Mouse (Mus musculus) naive thymus-derived CD4-positive, alpha-beta T cell, adult 2 months (primary cell): ENCODE results near the gene Tex47.

Experiments
- DNase-seq: peaks from one replicate; pipeline ENCODE4 v3.0.0-alpha.2; 2011; ENCODE audit warnings: low read depth

The Tex47 gene

GRCm38 (mm10) chr5:7303819-7304218, at the start of gene Tex47:
Gene Tex47, plus strand, starts transcription at chr5:7304119.
- DNase-seq = no peak

GRCm38 (mm10) chr5:7276659-7277455, 27.1 kb upstream of the Tex47 start:
- DNase-seq = no peak

GRCm38 (mm10) chr5:7284336-7284735, 19.6 kb upstream of the Tex47 start:
- DNase-seq = no peak

GRCm38 (mm10) chr5:7302969-7303368, 950 bp upstream of the Tex47 start:
- no peak for DNase-seq

GRCm38 (mm10) chr5:7325594-7325993, 21.7 kb downstream of the Tex47 start:
- no peak for DNase-seq

GRCm38 (mm10) chr5:7344145-7345010, 40.5 kb downstream of the Tex47 start, which contains the start of gene Zfp804b:
Gene Zfp804b, minus strand, starts transcription at chr5:7344756.
- DNase-seq = no peak

GRCm38 (mm10) chr5:7345011-7345389, 41.1 kb downstream of the Tex47 start:
- no peak for DNase-seq
